Mouse (Mus musculus): ENCODE data around the gene Sgf29. TPM values are rescaled to one million over a fixed set of nuclear protein-coding genes. Genes with fewer than 3 reads are reported as not detected.
"Not testable (repeated sequence)": the region's sequence is repeated elsewhere in the genome, so short reads cannot be mapped to it uniquely, and the experiment has no call there.

Sgf29 gene
- polyA plus RNA-seq, 1 experiment: 27.0 TPM

GRCm38 (mm10) chr7:126678545-126679341, 29.6 kb downstream of the Sgf29 start:
- H3K4me3 ChIP-seq (replicated peaks; ENCODE audit: control insufficient read depth, low read depth, low read length): no peak overlapping the region
- 84% methylated on average over 8 of the region's 8 CpGs for WGBS
- no peak overlapping the region for H3K27ac ChIP-seq (ENCODE audit: control insufficient read depth, insufficient read depth, low read depth, low read length, poor library complexity)
- peaks cover 2% of the 10 kb centered on the region; the same call in 1 of the 2 replicates for H3K4me1 ChIP-seq (ENCODE audit: control insufficient read depth, insufficient read depth, low read length)
- TF ChIP-seq POLR2A (IDR thresholded peaks at IDR 0.05; ENCODE audit: borderline replicate concordance, control insufficient read depth, low read depth, low read length) (no peak), CTCF (IDR thresholded peaks at IDR 0.05; ENCODE audit: control insufficient read depth, insufficient read depth, low read length) (no peak)

- TF ChIP-seq CTCF (IDR thresholded peaks at IDR 0.05; ENCODE audit: control insufficient read depth, insufficient read depth, low read length): no peak
- Histone ChIP-seq H3K4me1 (ENCODE audit: control insufficient read depth, insufficient read depth, low read length) (peaks cover 2% of the 10 kb centered on the region; the same call in 1 of the 2 replicates), H3K27ac (ENCODE audit: control insufficient read depth, insufficient read depth, low read depth, low read length, poor library complexity) (no peak overlapping the region), H3K4me3 (replicated peaks; ENCODE audit: control insufficient read depth, low read depth, low read length) (no peak overlapping the region)
- 71% methylated on average over 5 of the region's 5 CpGs for WGBS
These were observed 30.6 kb downstream of the Sgf29 start for GRCm38 (mm10) chr7:126679683-126680082.

- H3K4me3 ChIP-seq (replicated peaks; ENCODE audit: control insufficient read depth, low read depth, low read length): no peak overlapping the region
- WGBS: 93% methylated on average over 5 of the region's 5 CpGs
- H3K27ac ChIP-seq (ENCODE audit: control insufficient read depth, insufficient read depth, low read depth, low read length, poor library complexity): no peak overlapping the region
- TF ChIP-seq POLR2A (IDR thresholded peaks at IDR 0.05; ENCODE audit: borderline replicate concordance, control insufficient read depth, low read depth, low read length) (no peak), CTCF (IDR thresholded peaks at IDR 0.05; ENCODE audit: control insufficient read depth, insufficient read depth, low read length) (no peak)
- no peaks in the 10 kb centered on the region for H3K4me1 ChIP-seq (ENCODE audit: control insufficient read depth, insufficient read depth, low read length)
These were observed 32.1 kb downstream of the Sgf29 start for GRCm38 (mm10) chr7:126681221-126681620.

- 48% methylated on average over 4 of the region's 4 CpGs for WGBS
- H3K4me1 ChIP-seq (ENCODE audit: control insufficient read depth, insufficient read depth, low read length); H3K27ac ChIP-seq (ENCODE audit: control insufficient read depth, insufficient read depth, low read depth, low read length, poor library complexity): not testable (repeated sequence)
These were observed 39.0 kb downstream of the Sgf29 start for GRCm38 (mm10) chr7:126688156-126688555.

GRCm38 (mm10) chr7:126689021-126689420, 39.9 kb downstream of the Sgf29 start:
- no peak overlapping the region for H3K4me3 ChIP-seq (replicated peaks; ENCODE audit: control insufficient read depth, low read depth, low read length)
- peaks cover 1% of the 10 kb centered on the region; the same call in 1 of the 2 replicates for H3K4me1 ChIP-seq (ENCODE audit: control insufficient read depth, insufficient read depth, low read length)
- WGBS: 64% methylated on average over 3 of the region's 3 CpGs
- no peak overlapping the region for H3K27ac ChIP-seq (ENCODE audit: control insufficient read depth, insufficient read depth, low read depth, low read length, poor library complexity)
- TF ChIP-seq CTCF (IDR thresholded peaks at IDR 0.05; ENCODE audit: control insufficient read depth, insufficient read depth, low read length) (no peak), POLR2A (IDR thresholded peaks at IDR 0.05; ENCODE audit: borderline replicate concordance, control insufficient read depth, low read depth, low read length) (no peak)

More at GRCm38 (mm10) chr7:126688156-126688555, 39.0 kb downstream of the Sgf29 start:
- H3K4me3 ChIP-seq (replicated peaks; ENCODE audit: control insufficient read depth, low read depth, low read length): not testable (repeated sequence)

GRCm38 (mm10) chr7:126690737-126691136, 41.6 kb downstream of the Sgf29 start:
- WGBS: 84% methylated on average over 3 of the region's 3 CpGs
- Histone ChIP-seq H3K27ac (ENCODE audit: control insufficient read depth, insufficient read depth, low read depth, low read length, poor library complexity) (no peak overlapping the region), H3K4me1 (ENCODE audit: control insufficient read depth, insufficient read depth, low read length) (peaks cover 1% of the 10 kb centered on the region; the same call in 1 of the 2 replicates), H3K4me3 (replicated peaks; ENCODE audit: control insufficient read depth, low read depth, low read length) (no peak overlapping the region)
- TF ChIP-seq CTCF (IDR thresholded peaks at IDR 0.05; ENCODE audit: control insufficient read depth, insufficient read depth, low read length) (no peak), POLR2A (IDR thresholded peaks at IDR 0.05; ENCODE audit: borderline replicate concordance, control insufficient read depth, low read depth, low read length) (no peak)

GRCm38 (mm10) chr7:126691676-126692075, 42.6 kb downstream of the Sgf29 start:
- peaks cover 1% of the 10 kb centered on the region; the same call in 1 of the 2 replicates for H3K4me1 ChIP-seq (ENCODE audit: control insufficient read depth, insufficient read depth, low read length)
- TF ChIP-seq POLR2A (IDR thresholded peaks at IDR 0.05; ENCODE audit: borderline replicate concordance, control insufficient read depth, low read depth, low read length) (no peak), CTCF (IDR thresholded peaks at IDR 0.05; ENCODE audit: control insufficient read depth, insufficient read depth, low read length) (no peak)
- 76% methylated on average over 5 of the region's 5 CpGs for whole genome bisulfite sequencing
- no peak overlapping the region for H3K27ac ChIP-seq (ENCODE audit: control insufficient read depth, insufficient read depth, low read depth, low read length, poor library complexity)
- H3K4me3 ChIP-seq (replicated peaks; ENCODE audit: control insufficient read depth, low read depth, low read length): no peak overlapping the region

GRCm38 (mm10) chr7:126692426-126692825, 43.3 kb downstream of the Sgf29 start:
- WGBS: 93% methylated on average over 26 of the region's 26 CpGs
- Histone ChIP-seq H3K4me3 (replicated peaks; ENCODE audit: control insufficient read depth, low read depth, low read length) (no peak overlapping the region), H3K4me1 (ENCODE audit: control insufficient read depth, insufficient read depth, low read length) (peaks cover 1% of the 10 kb centered on the region; the same call in 1 of the 2 replicates), H3K27ac (ENCODE audit: control insufficient read depth, insufficient read depth, low read depth, low read length, poor library complexity) (no peak overlapping the region)
- TF ChIP-seq CTCF (IDR thresholded peaks at IDR 0.05; ENCODE audit: control insufficient read depth, insufficient read depth, low read length) (no peak), POLR2A (IDR thresholded peaks at IDR 0.05; ENCODE audit: borderline replicate concordance, control insufficient read depth, low read depth, low read length) (0 out of 2 replicates have a peak, but pooled peaks have one; percentile 26)
